Mouse (Mus musculus) CH12.LX (cell line): ENCODE results near the gene 4933427D14Rik. TPM values are rescaled to one million over a fixed set of nuclear protein-coding genes. Genes with fewer than 3 reads are reported as not detected.

Source experiments
- DNase-seq: peaks from one replicate; pipeline ENCODE4 v3.0.0-alpha.2; 2013; ENCODE audit errors: extremely low read depth
- H3K27ac ChIP-seq: 2 replicates; pipeline ENCODE4 v1.5.1; 2012; ENCODE audit warnings: low read depth, mild to moderate bottlenecking, control low read depth, moderate library complexity; ENCODE audit not compliant: insufficient read depth
- H3K27me3 ChIP-seq: replicated peaks from 2 replicates; pipeline ENCODE3; 2012; ENCODE audit warnings: inconsistent platforms
- H3K36me3 ChIP-seq, 2 experiments: replicated peaks in 1 of 2; 2 replicates each; pipeline versions ENCODE3 to v1.6.1; 2012; ENCODE audit warnings: inconsistent platforms in 1 of 2, low read length in 1 of 2, mild to moderate bottlenecking in 1 of 2, mixed read lengths in 1 of 2, moderate library complexity in 1 of 2; ENCODE audit not compliant: control insufficient read depth in 1 of 2, insufficient read depth in 1 of 2
- H3K4me1 ChIP-seq, 2 experiments: 2 replicates each; pipeline ENCODE4 v1.6.1; 2012; ENCODE audit warnings: inconsistent platforms in 1 of 2, moderate library complexity in 1 of 2; ENCODE audit not compliant: insufficient read depth in 2 of 2, control insufficient read depth in 1 of 2
- H3K4me2 ChIP-seq: 2 replicates; pipeline ENCODE4 v1.6.1; 2012; ENCODE audit warnings: low read depth, mild to moderate bottlenecking, control low read depth; ENCODE audit not compliant: poor library complexity, insufficient read depth, severe bottlenecking
- H3K4me3 ChIP-seq, 3 experiments: fragments of 150-350 bp in 1 of 3; sonication (generic) in 1 of 3; replicated peaks in 1 of 3; 2 replicates each; pipeline versions ENCODE3 to v1.5.1; 2011 to 2012; ENCODE audit warnings: low read depth in 2 of 3, low read length in 2 of 3, mild to moderate bottlenecking in 2 of 3, moderate library complexity in 2 of 3, control low read depth in 1 of 3, improper control_type of control experiment in 1 of 3, inconsistent platforms in 1 of 3, mixed read lengths in 1 of 3; ENCODE audit not compliant: poor library complexity in 1 of 3
- H3K79me2 ChIP-seq: replicated peaks from 2 replicates; pipeline ENCODE4 v1.6.1; 2012; ENCODE audit warnings: mild to moderate bottlenecking, moderate library complexity; ENCODE audit not compliant: control insufficient read depth, poor library complexity, insufficient read depth, severe bottlenecking; ENCODE audit errors: extremely low read depth
- H3K9ac ChIP-seq: 2 replicates; pipeline ENCODE4 v1.6.1; 2012; ENCODE audit warnings: low read depth, mild to moderate bottlenecking, control low read depth, moderate library complexity; ENCODE audit not compliant: insufficient read depth
- H3K9me3 ChIP-seq: replicated peaks from 2 replicates; pipeline ENCODE3; 2012; ENCODE audit warnings: low read length, inconsistent platforms, mixed read lengths
- CHD1 ChIP-seq: IDR thresholded peaks from 2 replicates; pipeline ENCODE4 v1.6.1; 2012; ENCODE audit warnings: low read depth, low read length, improper control_type of control experiment, inconsistent platforms
- CHD2 ChIP-seq: IDR thresholded peaks from 2 replicates; pipeline ENCODE4 v1.6.1; 2011; ENCODE audit warnings: low read length, improper control_type of control experiment
- E2F4 ChIP-seq: IDR thresholded peaks from 2 replicates; pipeline ENCODE4 v1.6.1; 2011; ENCODE audit warnings: low read depth, low read length, improper control_type of control experiment; ENCODE audit not compliant: insufficient replicate concordance
- EP300 ChIP-seq: IDR thresholded peaks from 2 replicates; pipeline ENCODE4 v1.6.1; 2011; ENCODE audit warnings: low read length, improper control_type of control experiment
- HCFC1 ChIP-seq: IDR thresholded peaks from 2 replicates; pipeline ENCODE4 v1.6.1; 2012; ENCODE audit warnings: low read depth, mild to moderate bottlenecking, inconsistent platforms, low read length, improper control_type of control experiment
- IRF4 ChIP-seq: IDR thresholded peaks from 2 replicates; pipeline ENCODE4 v1.6.1; 2014; ENCODE audit warnings: low read depth, mild to moderate bottlenecking, inconsistent platforms, low read length, improper control_type of control experiment
- MAFK ChIP-seq: IDR thresholded peaks from 2 replicates; pipeline ENCODE4 v1.6.1; 2011; ENCODE audit warnings: low read length, improper control_type of control experiment; ENCODE audit not compliant: insufficient replicate concordance
- MAZ ChIP-seq: IDR thresholded peaks from 2 replicates; pipeline ENCODE4 v1.6.1; 2012; ENCODE audit warnings: low read depth, mild to moderate bottlenecking, inconsistent platforms, low read length, improper control_type of control experiment, moderate library complexity
- MXI1 ChIP-seq: IDR thresholded peaks from 2 replicates; pipeline ENCODE4 v1.6.1; 2011; ENCODE audit warnings: mild to moderate bottlenecking, low read depth, low read length, improper control_type of control experiment
- MYC ChIP-seq: IDR thresholded peaks from 2 replicates; pipeline ENCODE4 v1.6.1; 2011; ENCODE audit warnings: low read depth, mild to moderate bottlenecking, improper control_type of control experiment, low read length
- RCOR1 ChIP-seq: conservative IDR thresholded peaks from 2 replicates; pipeline ENCODE4 v1.6.1; 2012; ENCODE audit warnings: low read depth, mild to moderate bottlenecking, inconsistent platforms, low read length, improper control_type of control experiment
- SMC3 ChIP-seq: IDR thresholded peaks from 2 replicates; pipeline ENCODE4 v1.6.1; 2011; ENCODE audit warnings: low read depth, low read length, improper control_type of control experiment
- TBP ChIP-seq: conservative IDR thresholded peaks from 2 replicates; pipeline ENCODE4 v1.6.1; 2011; ENCODE audit warnings: low read depth, low read length, improper control_type of control experiment
- UBTF ChIP-seq: IDR thresholded peaks from 2 replicates; pipeline ENCODE4 v1.6.1; 2012; ENCODE audit warnings: low read depth, mild to moderate bottlenecking, inconsistent platforms, low read length, improper control_type of control experiment, moderate library complexity
- USF2 ChIP-seq: conservative IDR thresholded peaks from 2 replicates; pipeline ENCODE4 v1.6.1; 2011; ENCODE audit warnings: low read depth, low read length, improper control_type of control experiment
- dilution Hi-C: fragments of 300-500 bp; cut with MboI; formaldehyde crosslinking; loops from 2 replicates; pipeline ENCODE4 v1.14.3; 2020; ENCODE audit warnings: low sequenced_read_pairs; ENCODE audit not compliant: extremely low pct_unique_long_range_greater_than_20kb, extremely low pct_ligation_motif_present
- in situ Hi-C: fragments of 300-500 bp; cut with MboI; formaldehyde crosslinking; loops from 3 replicates; pipeline ENCODE4 v1.14.3; 2019; ENCODE audit warnings: low sequenced_read_pairs, low pct_ligation_motif_present, low pct_unique_long_range_greater_than_20kb, mixed read lengths
- polyA plus RNA-seq: library from polyadenylated mRNA; unstranded; fragments of >175 nt; gene quantifications from 2 replicates; pipeline ENCODE4 v1.2.1, GENCODE M21; 2012; ENCODE audit warnings: low read depth; ENCODE audit not compliant: insufficient read length
- total RNA-seq, 2 experiments: library from RNA; depleted of rRNA; stranded (reverse); fragments of 300-350 nt in 1 of 2; fragments of >200 nt in 1 of 2; gene quantifications; 2 replicates each; pipeline ENCODE4 v1.2.3; 2012 to 2014

Gene 4933427D14Rik
- total and polyA plus RNA-seq, 3 experiments = 6.8 to 9.3 (median 7.8) TPM

DNA sequence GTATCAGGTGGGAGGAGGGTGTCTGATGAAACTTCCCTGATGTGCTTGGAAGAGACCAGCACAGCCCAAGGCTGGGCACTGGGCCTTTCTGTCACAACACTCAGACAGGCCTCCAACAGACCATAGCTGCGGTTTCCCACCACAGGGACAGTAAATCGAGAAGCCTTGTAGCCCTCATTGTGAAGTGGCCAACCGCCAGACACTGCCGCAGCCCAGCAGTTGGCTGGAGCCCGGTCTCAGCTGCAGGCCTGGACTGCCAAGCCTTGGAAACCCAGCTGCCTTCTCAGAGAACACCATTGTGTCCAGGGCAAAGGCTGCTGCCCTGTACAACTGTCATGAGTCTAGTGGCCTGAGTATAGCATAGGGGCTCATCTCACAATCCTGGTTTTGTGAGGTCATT lies 26.8 kb upstream of the 4933427D14Rik start:
- H3K79me2 ChIP-seq = no peaks in the 10 kb centered on the region
- no peak overlapping the region for H3K9ac ChIP-seq
- H3K9me3 ChIP-seq = no peaks in the 10 kb centered on the region
- peaks cover 53% of the 10 kb centered on the region for H3K27me3 ChIP-seq
- no peaks in the 10 kb centered on the region for H3K4me1 ChIP-seq
- dilution Hi-C loops = no loop called here
- in situ Hi-C loops = no loop called here
- H3K4me3 ChIP-seq = no peak overlapping the region
- H3K27ac ChIP-seq = no peak overlapping the region
- DNase-seq = no peak
- no peaks in the 10 kb centered on the region for H3K36me3 ChIP-seq
- no peak for TF ChIP-seq EP300
- no peak overlapping the region for H3K4me2 ChIP-seq

DNA sequence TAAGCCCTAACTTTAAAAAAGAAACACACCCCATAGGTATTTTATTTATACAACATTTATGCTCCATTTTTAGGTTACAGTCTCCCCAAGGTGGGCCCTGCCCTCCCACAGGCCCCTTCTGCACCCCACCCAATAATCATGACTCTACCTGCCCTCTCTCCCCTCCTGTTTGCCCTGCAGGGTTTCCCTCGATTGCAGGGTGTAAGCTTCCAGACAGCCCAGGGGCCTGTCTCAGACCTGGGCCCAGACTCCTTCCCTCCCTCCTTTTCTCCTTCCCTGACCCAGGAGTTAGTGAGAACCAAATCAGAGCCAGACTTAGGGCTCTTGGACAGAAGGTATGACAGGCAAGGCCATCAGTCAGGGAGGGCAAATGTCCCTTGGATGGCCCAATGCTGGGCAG lies 25.7 kb upstream of the 4933427D14Rik start:
- Histone ChIP-seq H3K4me3 (no peak overlapping the region), H3K4me1 (no peaks in the 10 kb centered on the region), H3K9ac (no peak overlapping the region), H3K79me2 (no peaks in the 10 kb centered on the region), H3K9me3 (no peaks in the 10 kb centered on the region), H3K36me3 (no peaks in the 10 kb centered on the region), H3K27ac (no peak overlapping the region), H3K4me2 (no peak overlapping the region), H3K27me3 (peaks cover 60% of the 10 kb centered on the region)
- in situ Hi-C loops (no loop called here), dilution Hi-C loops (no loop called here)
- no peak for DNase-seq
- TF ChIP-seq CHD2 = no peak
- TF ChIP-seq MYC = no peak
- TF ChIP-seq TBP = no peak
- no peak for TF ChIP-seq RCOR1
- TF ChIP-seq HCFC1 = no peak
- TF ChIP-seq E2F4 = no peak
- no peak for TF ChIP-seq MAFK
- TF ChIP-seq USF2 = no peak
- TF ChIP-seq MAZ = no peak
- no peak for TF ChIP-seq UBTF

DNA sequence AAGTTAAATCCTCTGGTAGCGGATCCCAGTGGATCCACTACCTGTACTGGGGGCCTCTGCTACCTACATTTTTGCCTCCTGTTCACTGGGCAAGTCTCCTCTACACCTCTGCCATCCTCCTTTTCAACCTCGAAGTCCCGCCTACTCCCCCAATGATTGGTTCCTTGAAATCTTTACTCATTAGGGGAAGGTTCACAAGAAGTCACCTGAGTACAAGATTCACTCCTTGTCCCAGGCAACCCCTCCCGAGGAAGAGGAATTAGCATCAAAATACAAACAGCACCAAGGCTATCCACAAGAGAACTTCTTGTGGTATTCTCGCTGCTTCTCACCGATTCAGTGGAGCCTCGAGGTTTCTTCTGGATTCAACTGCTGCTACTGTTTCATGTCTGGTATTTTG lies 24.8 kb upstream of the 4933427D14Rik start:
- H3K9me3 ChIP-seq = no peaks in the 10 kb centered on the region
- no peak for TF ChIP-seq EP300
- no peak for TF ChIP-seq SMC3
- TF ChIP-seq CHD1 = no peak
- TF ChIP-seq MXI1 = no peak
- TF ChIP-seq IRF4 = no peak
- H3K27ac ChIP-seq = no peak overlapping the region
- dilution Hi-C loops (no loop called here), in situ Hi-C loops (no loop called here)
- H3K4me3 ChIP-seq = no peak overlapping the region
- no peak for DNase-seq
- no peaks in the 10 kb centered on the region for H3K4me1 ChIP-seq
- H3K27me3 ChIP-seq = peaks cover 60% of the 10 kb centered on the region
- H3K36me3 ChIP-seq = no peaks in the 10 kb centered on the region
- H3K4me2 ChIP-seq = no peak overlapping the region
- no peaks in the 10 kb centered on the region for H3K79me2 ChIP-seq
- no peak overlapping the region for H3K9ac ChIP-seq
